Mouse (Mus musculus): ENCODE results near the gene Slc25a26.
"Not testable (repeated sequence)": the region's sequence is repeated elsewhere in the genome, so short reads cannot be mapped to it uniquely, and the experiment has no call there.

Gene Slc25a26

DNA sequence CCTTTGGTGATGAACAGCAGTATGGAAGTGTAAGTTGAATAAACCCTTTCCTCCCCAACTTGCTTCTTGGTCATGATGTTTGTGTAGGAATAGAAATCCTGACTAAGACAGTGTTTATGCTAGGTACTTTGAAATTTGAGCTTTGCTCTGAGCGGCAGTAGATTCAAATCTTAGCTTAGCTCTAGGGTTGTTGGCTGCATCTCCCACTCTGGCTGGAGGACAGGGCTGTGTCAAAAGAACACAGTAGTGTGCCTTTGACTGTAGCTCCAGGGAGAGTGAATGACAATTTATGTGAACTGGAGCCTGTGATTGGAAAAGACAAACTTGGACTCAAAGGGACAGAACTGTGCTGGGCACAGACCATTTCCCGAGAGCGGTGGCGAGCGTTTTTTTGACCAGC lies 53.0 kb downstream of the Slc25a26 start:
- DNase-seq (ENCODE audit: low spot score) = no peak

DNA sequence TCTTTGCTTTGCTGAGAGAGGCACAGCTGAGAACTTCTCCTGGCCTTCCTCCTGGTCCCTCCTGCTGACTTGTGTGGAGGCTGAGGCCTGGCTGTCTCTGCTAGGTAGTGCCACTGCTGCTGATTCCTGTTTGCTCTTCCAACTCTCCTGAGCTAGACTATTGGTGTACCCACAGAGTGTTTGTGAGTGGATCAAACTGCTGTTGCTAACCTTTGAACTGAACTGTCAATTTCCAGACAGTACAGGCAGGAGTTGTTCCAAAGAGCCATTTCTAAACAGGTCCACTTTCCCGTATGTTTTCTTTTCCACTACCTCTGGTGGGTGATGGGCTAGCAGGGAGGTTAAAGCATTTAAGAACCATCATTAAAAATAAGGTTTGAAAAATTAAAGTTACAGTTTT lies 58.5 kb downstream of the Slc25a26 start:
- DNase-seq (ENCODE audit: low spot score) = not testable (repeated sequence)

DNA sequence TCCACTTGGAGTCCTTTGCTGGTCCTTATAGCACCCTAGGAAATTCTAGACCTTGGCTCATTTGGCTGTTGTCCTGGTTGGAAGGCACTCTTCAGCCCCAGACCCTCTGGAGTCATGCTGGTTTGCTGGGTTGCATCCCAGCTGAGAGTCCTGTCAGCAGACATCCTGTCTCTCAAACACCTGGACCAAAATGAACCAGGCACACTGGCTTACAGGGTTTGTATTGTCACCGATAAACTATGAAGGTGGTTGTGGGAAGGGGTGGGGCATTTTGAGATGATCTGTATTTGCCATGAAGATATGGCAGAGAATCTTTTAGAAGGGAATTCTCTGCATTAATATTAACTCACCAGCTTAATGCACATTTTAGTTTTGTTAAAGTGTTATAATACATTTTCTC lies 60.8 kb downstream of the Slc25a26 start:
- no peak for DNase-seq (ENCODE audit: low spot score)

DNA sequence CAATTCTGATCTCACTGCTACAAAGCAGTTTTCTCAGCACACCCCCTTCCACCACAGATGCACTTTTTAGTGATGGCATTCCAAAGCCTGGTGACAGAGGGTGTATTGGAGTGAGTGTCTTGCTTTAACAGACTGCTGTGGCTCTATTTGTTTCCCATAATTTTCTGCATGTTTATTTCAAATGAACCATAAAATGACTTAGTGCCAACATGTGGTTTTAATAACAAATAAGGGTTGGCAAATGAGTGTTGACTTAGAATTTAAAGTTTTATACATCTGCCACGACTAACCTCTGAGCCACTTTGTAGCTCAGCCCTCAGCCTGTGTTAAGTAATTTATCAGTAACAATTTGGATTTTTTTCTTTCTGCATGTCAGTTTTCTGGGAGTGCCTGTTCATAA lies 61.2 kb downstream of the Slc25a26 start:
- no peak for DNase-seq (ENCODE audit: low spot score)

DNA sequence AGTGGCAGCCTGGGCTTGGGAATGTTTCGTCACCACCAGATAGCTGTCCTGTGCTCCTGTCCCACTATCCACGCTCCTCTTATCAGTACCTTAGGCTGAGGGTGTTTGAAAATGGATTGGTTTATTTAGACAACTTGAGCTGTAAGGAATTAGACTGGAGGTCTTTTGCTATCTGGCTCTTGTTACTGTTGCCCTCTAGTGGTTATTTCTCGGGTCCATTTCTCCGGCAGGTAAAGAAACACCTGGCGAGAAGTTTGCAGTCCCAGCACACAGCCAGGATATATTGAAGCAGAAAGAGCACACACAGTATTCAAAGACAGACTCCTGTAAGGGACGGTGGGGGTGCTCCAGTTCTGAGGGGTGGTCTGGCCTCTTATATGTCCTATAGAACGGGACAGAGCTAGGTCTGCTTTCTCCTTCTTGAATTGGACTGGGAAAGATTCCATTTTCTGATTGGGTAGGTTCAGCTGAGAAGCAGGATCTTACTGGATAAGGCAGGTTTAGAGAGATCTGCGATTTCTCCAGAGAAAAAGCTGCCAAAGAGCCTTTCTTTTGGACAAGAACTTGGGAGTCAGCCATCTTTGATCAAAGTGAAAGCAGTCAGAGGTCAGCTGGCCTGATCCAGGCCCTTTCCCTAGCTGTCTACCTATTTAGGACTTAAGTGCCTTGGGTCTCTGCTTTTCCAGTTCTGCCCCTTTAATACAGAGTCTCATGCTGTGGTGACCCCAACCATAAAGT lies 63.2 kb downstream of the Slc25a26 start:
- no peak for DNase-seq (ENCODE audit: low spot score)

DNA sequence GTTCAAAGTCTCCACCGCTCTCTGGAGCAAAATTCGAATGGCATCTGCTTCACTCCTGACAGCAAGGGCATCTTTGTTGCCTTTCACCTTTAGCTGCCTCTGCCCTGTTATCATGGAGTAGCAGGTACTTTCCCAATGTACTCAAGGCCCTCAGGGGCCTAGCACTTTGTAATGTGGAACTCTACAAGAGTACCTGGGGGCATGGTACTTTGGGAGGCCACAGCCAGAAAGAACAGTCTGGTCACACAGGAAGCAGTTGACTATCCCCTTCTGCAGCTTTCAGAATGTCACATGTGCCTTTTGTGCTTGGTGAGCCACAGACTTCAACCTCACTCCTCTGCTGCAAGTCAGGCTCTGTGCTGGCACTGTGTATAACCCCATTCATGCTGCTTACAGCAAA lies 65.6 kb downstream of the Slc25a26 start:
- no peak for DNase-seq (ENCODE audit: low spot score)

DNA sequence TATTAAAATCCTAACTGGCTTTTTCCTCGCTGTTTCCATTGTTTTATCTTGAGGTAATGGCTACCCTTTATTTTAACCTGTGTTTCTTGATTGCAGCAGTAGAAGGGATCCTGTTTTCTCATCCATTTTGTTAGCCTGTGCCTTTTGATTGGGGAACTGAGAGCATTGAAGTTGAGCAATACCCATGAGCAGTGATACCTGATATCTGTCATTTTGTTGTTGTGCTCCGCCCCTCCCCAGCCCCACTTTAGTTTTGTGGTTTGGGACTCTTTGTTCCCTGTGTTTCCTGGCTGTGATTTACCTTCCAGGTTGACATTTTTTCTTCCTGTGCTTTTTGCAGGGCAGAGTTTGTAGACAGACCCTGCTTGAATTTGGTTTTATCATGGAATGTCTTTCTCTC lies 67.9 kb downstream of the Slc25a26 start:
- no peak for DNase-seq (ENCODE audit: low spot score)

DNA sequence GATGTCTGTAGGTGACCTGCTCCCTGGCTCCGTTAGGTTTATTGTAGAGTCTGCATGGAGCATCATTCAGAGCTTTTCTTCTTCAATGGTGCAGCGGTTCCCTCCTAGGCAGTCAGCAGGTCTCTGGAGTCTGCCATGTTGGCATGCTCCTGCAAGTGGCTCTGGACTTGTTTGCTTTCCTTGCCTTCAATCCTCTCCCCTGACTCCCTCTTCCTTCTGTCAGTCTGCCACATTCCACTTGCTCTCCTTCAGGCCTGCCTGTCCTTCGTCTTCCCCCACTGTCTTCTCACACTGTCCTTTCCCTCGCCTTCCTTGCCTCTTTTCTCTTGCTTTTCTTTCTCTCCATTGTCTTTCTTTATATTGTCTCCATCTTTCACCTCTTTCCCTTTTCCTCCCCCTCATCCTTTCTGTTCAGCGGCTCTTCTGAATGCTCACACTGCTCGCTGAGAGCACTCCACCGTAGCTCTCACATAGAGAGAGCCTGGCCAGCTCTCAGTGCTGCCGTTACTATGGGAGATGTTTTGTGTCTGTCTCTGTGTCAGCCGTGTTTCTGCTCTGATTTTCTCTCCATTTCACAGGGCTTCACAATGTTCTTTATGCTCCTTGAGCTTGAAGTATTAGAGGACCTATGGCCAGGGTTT lies 75.5 kb downstream of the Slc25a26 start:
- DNase-seq (ENCODE audit: low spot score) = no peak

DNA sequence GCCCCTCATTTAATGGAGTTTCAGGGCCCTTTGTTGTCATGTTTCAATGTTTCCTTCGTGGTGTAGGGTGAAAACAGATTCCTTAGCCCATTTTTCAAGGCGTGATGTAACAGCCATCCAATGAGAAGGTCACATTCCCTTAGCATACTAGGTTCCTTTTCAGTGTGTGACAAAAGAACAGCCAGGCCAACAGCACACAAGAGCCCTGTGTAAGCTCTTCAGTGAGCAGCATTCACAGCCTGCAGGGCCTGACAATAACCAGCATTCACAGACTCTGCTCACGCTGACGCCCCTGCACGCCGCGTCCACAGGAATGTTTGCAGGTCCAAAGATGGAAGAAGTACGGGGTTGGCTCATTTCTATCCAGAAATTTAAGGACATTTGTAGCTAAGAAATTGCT lies 77.9 kb downstream of the Slc25a26 start:
- no peak for DNase-seq (ENCODE audit: low spot score)

DNA sequence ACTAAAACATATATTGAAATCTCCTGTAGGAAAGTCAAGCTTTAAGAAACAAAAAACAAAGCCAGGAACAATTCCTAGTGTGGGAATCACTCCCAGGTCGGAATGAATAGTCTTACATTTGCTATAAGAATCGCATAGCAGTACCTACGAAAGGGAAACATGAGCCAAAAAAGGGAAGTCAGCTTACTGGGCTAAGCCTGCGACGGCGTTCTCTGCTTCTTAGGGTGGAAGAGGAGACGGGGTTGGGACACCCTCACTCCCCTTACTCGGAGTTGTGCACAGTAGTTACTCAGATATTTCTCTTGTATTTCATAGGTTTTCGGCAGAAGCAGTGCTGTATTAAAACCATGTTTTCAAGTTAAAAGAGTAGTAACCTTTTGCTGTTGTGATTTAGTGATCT lies 81.9 kb downstream of the Slc25a26 start:
- no peak for DNase-seq (ENCODE audit: low spot score)

DNA sequence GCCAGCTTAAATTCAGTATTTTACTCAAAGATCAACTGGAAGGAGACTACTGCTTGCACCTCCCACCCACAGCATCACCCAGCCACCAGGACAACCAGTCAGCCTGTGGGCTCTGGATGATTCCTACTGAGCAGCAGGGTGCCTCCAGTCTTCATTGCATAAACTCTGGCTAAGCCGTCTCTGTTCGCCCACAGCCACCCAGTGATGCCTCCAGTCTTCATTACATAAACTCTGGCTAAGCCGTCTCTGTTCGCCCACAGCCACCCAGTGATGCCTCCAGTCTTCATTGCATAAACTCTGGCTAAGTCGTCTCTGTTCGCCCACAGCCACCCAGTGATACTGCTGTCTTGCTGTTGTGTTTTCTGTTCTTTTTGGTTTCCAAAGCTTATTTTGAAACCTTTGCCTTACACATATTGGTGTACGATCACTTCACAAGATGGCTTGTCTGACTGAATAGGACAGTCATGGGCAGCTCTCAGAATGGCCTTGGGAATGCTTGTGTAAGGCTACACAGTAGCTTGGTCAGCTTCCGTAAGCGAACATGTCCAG lies 84.1 kb downstream of the Slc25a26 start:
- DNase-seq (ENCODE audit: low spot score) = no peak

DNA sequence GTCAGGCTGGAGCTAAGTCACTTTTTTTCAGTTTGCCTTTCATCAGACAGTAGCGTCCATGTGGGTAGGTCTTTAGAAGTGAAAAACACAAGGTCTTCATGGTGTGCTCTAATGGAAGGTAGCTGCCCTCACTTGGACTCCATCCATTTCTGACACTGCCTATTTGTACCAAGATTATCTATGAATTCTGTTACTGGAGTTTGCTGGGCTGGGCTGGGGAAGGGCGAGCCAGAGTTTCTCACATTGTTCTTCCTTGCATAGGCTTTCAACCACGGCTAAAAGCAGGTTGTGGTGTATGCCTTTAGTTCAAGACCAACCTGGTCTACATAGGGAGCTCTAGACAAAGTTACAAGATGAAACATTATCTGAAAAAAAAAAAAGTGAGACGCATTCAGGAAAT lies 84.8 kb downstream of the Slc25a26 start:
- no peak for DNase-seq (ENCODE audit: low spot score)

DNA sequence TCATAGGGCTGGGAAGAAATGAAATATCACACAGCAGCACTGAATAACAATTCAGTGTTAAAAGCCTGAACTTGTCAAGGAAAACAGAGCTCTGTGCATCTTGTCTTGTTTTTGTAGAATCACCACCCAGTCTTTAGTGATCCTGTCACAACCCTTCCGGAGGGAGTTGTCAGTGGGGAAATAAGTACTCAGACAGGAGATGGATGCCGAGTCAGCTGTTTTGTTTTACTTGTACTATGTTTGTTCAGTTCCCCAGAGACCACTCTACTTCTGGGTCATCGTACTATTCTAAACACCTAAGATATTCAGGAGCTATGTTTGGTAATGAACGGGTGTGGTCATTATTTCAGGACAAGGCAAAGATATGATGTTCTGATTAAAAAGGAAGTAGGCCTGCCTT lies 88.2 kb downstream of the Slc25a26 start:
- no peak for DNase-seq (ENCODE audit: low spot score)

DNA sequence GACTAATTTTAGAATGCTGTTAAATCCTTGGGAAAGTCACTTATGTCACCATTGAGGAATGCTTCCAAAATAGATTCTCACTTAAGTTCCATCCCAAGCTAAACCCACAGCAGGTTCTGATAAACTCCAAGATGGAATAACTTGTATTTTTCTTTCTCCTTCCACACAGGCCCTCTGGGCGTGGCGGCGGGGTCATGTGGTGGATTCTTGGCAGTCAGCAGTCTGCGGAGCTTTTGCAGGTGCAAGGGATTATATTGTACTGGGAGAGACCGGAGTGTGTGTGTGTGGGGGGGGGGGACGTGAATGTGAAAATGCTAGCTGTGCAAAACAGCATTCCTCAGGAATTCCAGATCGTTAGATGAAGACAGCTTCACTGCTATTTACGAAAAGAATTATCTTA lies 92.1 kb downstream of the Slc25a26 start:
- no peak for DNase-seq (ENCODE audit: low spot score)

DNA sequence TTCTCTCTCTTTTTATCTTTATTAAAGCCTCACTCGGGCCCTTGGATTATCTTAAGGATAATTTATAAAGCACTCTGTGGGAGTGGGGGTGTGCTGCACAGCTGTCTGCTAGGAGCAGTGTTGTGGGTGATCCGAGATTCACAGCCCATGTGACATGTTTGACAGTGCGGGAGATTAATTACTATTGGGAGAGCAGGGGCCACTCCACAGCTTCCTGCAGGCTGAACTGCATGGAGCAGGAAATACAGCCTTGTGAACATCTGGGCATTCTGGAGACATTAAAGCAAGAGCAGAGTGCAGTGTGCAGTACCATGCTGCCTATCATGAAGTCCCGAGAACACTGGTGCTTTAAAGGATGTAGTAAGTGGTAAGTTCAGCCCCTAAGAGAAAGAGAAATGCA lies 92.6 kb downstream of the Slc25a26 start:
- DNase-seq (ENCODE audit: low spot score) = no peak

DNA sequence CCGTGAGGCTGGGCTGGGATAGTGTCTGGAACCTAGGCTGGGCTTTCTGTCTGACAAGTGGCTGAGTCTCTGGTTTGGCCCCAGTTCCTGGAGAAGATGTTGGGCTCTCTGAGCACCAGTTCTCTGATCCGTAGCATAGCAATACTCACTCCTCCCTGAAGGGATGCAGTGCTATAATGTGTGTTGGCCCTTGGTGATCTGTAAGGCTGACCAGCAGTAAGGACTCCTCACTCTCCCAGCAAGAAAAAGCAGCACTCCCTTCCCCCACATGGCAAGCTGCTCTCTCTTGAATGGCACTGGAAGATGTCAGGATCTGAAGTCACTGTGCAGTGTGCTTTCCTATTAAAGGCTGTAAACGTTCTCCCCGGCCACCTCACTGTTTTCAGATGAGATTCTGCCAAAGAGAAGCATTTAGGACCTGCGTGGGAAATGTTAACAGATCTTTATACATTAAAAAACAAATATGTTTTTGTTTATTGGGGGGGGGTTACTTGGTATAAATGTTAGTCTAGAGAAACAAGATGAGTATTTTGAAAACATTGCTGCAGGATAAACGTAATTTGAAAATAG lies 94.0 kb downstream of the Slc25a26 start:
- DNase-seq (ENCODE audit: low spot score) = no peak

DNA sequence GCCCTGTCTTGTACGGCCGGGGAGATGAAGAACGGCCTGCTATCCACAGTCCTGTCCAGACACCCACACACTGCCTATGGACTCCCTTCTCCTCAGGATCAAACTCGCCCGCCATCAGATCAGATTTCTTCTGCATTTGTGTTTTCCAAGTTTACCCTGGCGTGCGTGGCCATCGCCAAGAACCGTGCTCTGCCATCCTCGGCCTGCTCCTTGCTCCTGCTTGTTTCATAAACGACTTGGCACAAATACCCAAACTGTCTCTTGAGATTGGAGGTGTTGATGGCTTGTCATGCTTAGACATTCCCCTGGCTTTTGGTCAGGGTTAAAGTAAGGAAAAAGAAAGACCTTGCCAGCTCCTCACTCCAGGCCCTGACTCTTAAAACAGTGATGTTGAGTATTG lies 94.6 kb downstream of the Slc25a26 start:
- no peak for DNase-seq (ENCODE audit: low spot score)

DNA sequence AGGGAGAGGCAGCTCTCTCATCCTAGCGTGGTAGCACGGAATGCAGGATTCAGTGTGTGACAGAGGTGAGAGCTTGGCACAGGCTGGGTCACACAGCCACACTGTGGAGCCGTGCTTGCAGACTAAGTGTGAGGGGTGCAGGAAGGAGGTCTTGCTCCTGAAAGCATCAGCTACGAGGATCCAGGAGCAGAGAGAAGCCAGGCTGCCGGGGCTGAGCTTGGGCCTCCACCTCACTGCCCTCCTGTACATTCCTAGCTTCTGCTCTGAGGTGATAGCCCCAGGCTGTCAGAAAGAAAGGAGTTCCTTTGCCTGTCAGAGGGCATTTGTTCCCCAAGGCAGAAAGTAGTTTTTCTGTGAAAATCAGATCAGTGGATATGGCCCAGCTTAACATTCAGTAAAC lies 95.1 kb downstream of the Slc25a26 start:
- DNase-seq (ENCODE audit: low spot score) = no peak

DNA sequence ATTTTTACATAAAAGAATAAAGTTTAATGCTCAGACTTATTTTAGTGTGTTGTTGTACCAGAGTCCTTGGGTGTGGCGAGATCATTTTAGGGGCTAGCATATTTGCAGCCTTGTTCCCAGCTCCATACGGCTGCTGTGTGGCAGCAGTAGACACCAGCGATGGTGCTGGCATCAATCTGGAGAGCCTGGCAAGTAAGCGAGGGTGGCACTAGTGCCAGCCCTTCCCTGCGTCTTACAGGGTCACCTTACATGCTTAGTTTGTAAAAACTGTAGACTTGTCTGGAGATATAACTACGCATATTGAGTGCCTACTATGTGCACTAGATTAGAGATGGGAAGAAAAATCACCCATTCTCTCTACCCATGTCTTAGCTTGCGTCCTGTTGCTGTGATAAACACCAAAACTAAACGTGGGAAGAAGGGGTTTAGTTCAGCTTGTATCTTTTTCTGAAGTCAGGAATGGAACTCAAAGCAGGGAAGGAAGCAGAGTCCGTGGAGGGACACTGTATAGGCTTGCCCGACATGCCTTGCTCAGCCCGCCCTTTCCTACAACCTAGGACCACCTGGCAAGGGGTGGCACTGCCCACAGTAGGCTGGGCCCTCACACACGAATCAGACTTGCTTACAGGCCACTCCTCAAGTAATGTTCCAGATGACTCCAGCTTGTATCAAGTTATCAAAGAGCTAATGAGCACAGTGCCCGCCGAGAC lies 96.1 kb downstream of the Slc25a26 start:
- no peak for DNase-seq (ENCODE audit: low spot score)

DNA sequence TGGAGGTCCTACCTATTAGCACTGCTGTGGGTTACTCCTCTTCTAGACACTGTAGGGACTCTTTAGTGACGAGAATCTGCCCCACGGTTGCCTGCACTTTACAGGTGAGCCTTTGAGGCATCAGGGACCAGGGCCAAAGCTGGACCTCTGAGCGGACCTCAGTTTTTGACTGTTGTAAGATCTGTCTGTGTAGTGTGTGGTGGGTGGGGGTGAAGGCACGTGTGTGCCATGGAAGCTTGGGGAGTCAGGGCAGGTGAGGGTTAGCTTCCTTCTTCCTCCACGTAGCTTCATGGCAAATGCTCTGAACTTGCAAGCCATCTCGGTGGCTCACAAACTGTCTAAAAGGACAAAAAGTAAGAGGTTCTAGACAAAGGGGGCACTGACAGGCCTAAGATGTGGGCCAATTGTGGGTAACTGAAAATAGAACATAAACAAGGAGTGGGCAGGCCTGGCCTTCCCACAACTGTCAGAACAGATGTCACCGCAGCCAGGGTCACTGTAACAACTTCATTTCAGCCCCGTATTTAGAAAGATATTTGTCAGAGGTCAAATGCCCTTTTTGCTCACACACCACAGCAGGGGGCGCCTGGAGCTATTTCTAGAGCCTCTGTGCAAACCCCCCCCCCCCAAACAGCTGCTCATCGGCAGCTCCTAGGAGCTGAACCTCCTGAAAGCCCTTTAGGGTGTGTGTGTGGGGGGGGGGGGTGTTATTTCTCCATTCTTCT lies 96.8 kb downstream of the Slc25a26 start:
- DNase-seq (ENCODE audit: low spot score) = no peak

DNA sequence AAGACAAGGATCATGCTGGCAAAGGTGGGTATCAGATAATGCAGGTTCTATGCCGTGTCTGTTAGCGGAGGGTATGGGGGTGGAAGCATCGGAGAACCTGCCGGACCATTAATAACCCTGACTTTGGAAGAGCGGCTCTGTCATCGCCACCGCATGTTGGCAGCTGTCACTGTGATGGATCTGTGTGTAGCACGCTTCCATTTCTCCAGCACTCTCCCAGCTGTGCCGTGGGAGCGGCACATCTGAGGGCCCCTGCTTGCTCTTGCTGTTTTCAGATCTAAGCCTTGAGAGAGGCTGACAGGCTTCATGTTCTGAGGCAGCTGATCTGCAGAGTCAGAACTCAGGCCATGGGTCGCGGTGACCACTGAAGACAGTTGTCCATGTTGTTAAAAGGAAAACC lies 98.3 kb downstream of the Slc25a26 start:
- DNase-seq (ENCODE audit: low spot score) = no peak

DNA sequence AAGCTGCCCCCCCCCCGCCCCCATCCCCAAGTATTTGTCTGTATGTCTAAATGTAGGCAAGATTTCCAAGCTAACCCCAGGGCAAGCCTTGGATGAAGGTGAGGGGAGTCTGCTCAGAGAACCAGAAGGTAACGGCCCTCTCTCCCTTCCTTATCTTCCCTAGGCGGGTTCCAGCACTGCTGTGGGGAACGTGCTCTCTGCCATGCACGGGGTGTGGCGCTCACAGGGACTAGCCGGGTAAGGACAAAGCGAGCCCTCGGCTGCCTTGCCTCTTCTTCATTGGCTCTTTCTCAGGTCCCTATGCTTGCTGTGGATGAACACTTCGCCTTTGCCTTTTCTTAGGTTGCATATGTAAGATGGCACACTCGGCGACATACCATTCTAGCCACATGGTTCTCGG lies 98.9 kb downstream of the Slc25a26 start:
- DNase-seq (ENCODE audit: low spot score) = no peak
